Mouse (Mus musculus) embryo, embryonic 11.5 days (tissue): Measurements from ENCODE around the gene Pbx1.

ENCODE experiments used
- DNase-seq: peaks from one replicate; pipeline ENCODE4 v3.0.0-alpha.2; 2012; ENCODE audit warnings: low read depth, low spot score

The Pbx1 gene

GRCm38 (mm10) chr1:168228756-168229526, 203.1 kb downstream of the Pbx1 start:
- no peak for DNase-seq

- DNase-seq, result no peak
Observed at GRCm38 (mm10) chr1:168226150-168226549, 205.9 kb downstream of the Pbx1 start.

GRCm38 (mm10) chr1:168225595-168226127, 206.4 kb downstream of the Pbx1 start:
- no peak for DNase-seq

- DNase-seq, result no peak
Observed at GRCm38 (mm10) chr1:168224218-168224617, 207.9 kb downstream of the Pbx1 start.

- no peak for DNase-seq
Observed at GRCm38 (mm10) chr1:168222794-168223193, 209.3 kb downstream of the Pbx1 start.

GRCm38 (mm10) chr1:168221071-168221521, 211.0 kb downstream of the Pbx1 start:
- DNase-seq, result no peak

- DNase-seq, result no peak
Observed at GRCm38 (mm10) chr1:168215896-168216747, 215.9 kb downstream of the Pbx1 start.

GRCm38 (mm10) chr1:168215468-168215867, 216.6 kb downstream of the Pbx1 start:
- no peak for DNase-seq

- DNase-seq, result peak; percentile 71
Observed at GRCm38 (mm10) chr1:168214040-168214443, 218.0 kb downstream of the Pbx1 start.

GRCm38 (mm10) chr1:168213595-168213994, 218.5 kb downstream of the Pbx1 start:
- no peak for DNase-seq

- DNase-seq, result no peak
Observed at GRCm38 (mm10) chr1:168210401-168210800, 221.7 kb downstream of the Pbx1 start.

- no peak for DNase-seq
Observed at GRCm38 (mm10) chr1:168200570-168201156, 231.4 kb downstream of the Pbx1 start.

- no peak for DNase-seq
Observed at GRCm38 (mm10) chr1:168198276-168198675, 233.8 kb downstream of the Pbx1 start.

GRCm38 (mm10) chr1:168197908-168198258, 234.2 kb downstream of the Pbx1 start:
- DNase-seq, result no peak

GRCm38 (mm10) chr1:168197195-168197907, 234.7 kb downstream of the Pbx1 start:
- DNase-seq, result no peak

- no peak for DNase-seq
Observed at GRCm38 (mm10) chr1:168193364-168193763, 238.7 kb downstream of the Pbx1 start.

GRCm38 (mm10) chr1:168182816-168183215, 249.3 kb downstream of the Pbx1 start:
- DNase-seq, result no peak

- no peak for DNase-seq
Observed at GRCm38 (mm10) chr1:168180622-168181441, 251.2 kb downstream of the Pbx1 start.

- DNase-seq, result no peak
Observed at GRCm38 (mm10) chr1:168179691-168180090, 252.4 kb downstream of the Pbx1 start.

- DNase-seq, result no peak
Observed at GRCm38 (mm10) chr1:168178611-168179010, 253.5 kb downstream of the Pbx1 start.

- no peak for DNase-seq
Observed at GRCm38 (mm10) chr1:168175586-168175985, 256.5 kb downstream of the Pbx1 start.
